Mouse (Mus musculus): ENCODE data around the gene Sat2. TPM values are rescaled to one million over a fixed set of nuclear protein-coding genes. Genes with fewer than 3 reads are reported as not detected.

Gene Sat2
- total and polyA plus RNA-seq, 3 experiments, result not detected

- Histone ChIP-seq H3K79me2 (replicated peaks; ENCODE audit: control insufficient read depth, extremely low read depth, insufficient read depth, poor library complexity, severe bottlenecking) (no peaks in the 10 kb centered on the region), H3K9ac (ENCODE audit: insufficient read depth, low read depth) (no peak overlapping the region), H3K27ac (ENCODE audit: insufficient read depth, low read depth) (no peak overlapping the region), H3K4me1 (ENCODE audit: control insufficient read depth in 1 of 2, insufficient read depth in 2 of 2) (peaks cover 9 to 14% of the 10 kb centered on the region in 2 experiments), H3K4me2 (ENCODE audit: insufficient read depth, low read depth, poor library complexity, severe bottlenecking) (no peak overlapping the region), H3K36me3 (replicated peaks in 1 of 2; ENCODE audit: control insufficient read depth in 1 of 2, insufficient read depth in 1 of 2, low read length in 1 of 2) (no peaks in the 10 kb centered on the region), H3K27me3 (replicated peaks) (peaks cover 74% of the 10 kb centered on the region), H3K4me3 (replicated peaks in 1 of 3; ENCODE audit: low read depth in 2 of 3, low read length in 2 of 3, poor library complexity in 1 of 3) (no peak overlapping the region), H3K9me3 (replicated peaks; ENCODE audit: low read length) (no peaks in the 10 kb centered on the region)
- no peak for TF ChIP-seq JUN (IDR thresholded peaks at IDR 0.05; ENCODE audit: insufficient read depth, low read depth, low read length)
- TF ChIP-seq IRF4 (IDR thresholded peaks at IDR 0.05; ENCODE audit: low read depth, low read length), result no peak
- TF ChIP-seq ZC3H11A (IDR thresholded peaks at IDR 0.05; ENCODE audit: low read depth, low read length), result no peak
- TF ChIP-seq SIN3A (IDR thresholded peaks at IDR 0.05; ENCODE audit: low read length), result no peak
- DNase-seq (ENCODE audit: extremely low read depth), result no peak
- in situ Hi-C loops (cut with MboI; ENCODE audit: low pct_ligation_motif_present, low pct_unique_long_range_greater_than_20kb, low sequenced_read_pairs), result no loop called here
- dilution Hi-C loops (cut with MboI; ENCODE audit: extremely low pct_ligation_motif_present, extremely low pct_unique_long_range_greater_than_20kb, low sequenced_read_pairs), result no loop called here
Observed at GRCm38 (mm10) chr11:69604347-69604746, 17.5 kb upstream of the Sat2 start.

GRCm38 (mm10) chr11:69604795-69605664, 16.8 kb upstream of the Sat2 start:
- Histone ChIP-seq H3K4me2 (ENCODE audit: insufficient read depth, low read depth, poor library complexity, severe bottlenecking) (peak overlapping the region; percentile 93), H3K4me1 (ENCODE audit: control insufficient read depth in 1 of 2, insufficient read depth in 2 of 2) (peaks cover 9 to 14% of the 10 kb centered on the region in 2 experiments), H3K4me3 (replicated peaks in 1 of 3; ENCODE audit: low read depth in 2 of 3, low read length in 2 of 3, poor library complexity in 1 of 3) (peak overlapping the region in 1 of 3 experiments; percentile 51), H3K36me3 (replicated peaks in 1 of 2; ENCODE audit: control insufficient read depth in 1 of 2, insufficient read depth in 1 of 2, low read length in 1 of 2) (no peaks in the 10 kb centered on the region), H3K9ac (ENCODE audit: insufficient read depth, low read depth) (peak overlapping the region; percentile 49; the same call in 1 of the 2 replicates), H3K9me3 (replicated peaks; ENCODE audit: low read length) (no peaks in the 10 kb centered on the region), H3K27ac (ENCODE audit: insufficient read depth, low read depth) (no peak overlapping the region), H3K79me2 (replicated peaks; ENCODE audit: control insufficient read depth, extremely low read depth, insufficient read depth, poor library complexity, severe bottlenecking) (no peaks in the 10 kb centered on the region), H3K27me3 (replicated peaks) (peaks cover 81% of the 10 kb centered on the region)
- DNase-seq (ENCODE audit: extremely low read depth), result no peak
- in situ Hi-C loops (cut with MboI; ENCODE audit: low pct_ligation_motif_present, low pct_unique_long_range_greater_than_20kb, low sequenced_read_pairs) (no loop called here), dilution Hi-C loops (cut with MboI; ENCODE audit: extremely low pct_ligation_motif_present, extremely low pct_unique_long_range_greater_than_20kb, low sequenced_read_pairs) (no loop called here)
- TF ChIP-seq CHD2 (IDR thresholded peaks at IDR 0.05; ENCODE audit: low read length) (no peak), JUN (IDR thresholded peaks at IDR 0.05; ENCODE audit: insufficient read depth, low read depth, low read length) (no peak), IRF4 (IDR thresholded peaks at IDR 0.05; ENCODE audit: low read depth, low read length) (no peak), MAZ (IDR thresholded peaks at IDR 0.05; ENCODE audit: low read depth, low read length) (no peak), NRF1 (IDR thresholded peaks at IDR 0.05; ENCODE audit: low read depth, low read length) (no peak), NELFE (IDR thresholded peaks at IDR 0.05; ENCODE audit: low read depth, low read length) (no peak), TBP (conservative IDR thresholded peaks at IDR 0.05; ENCODE audit: low read depth, low read length) (no peak), MYC (IDR thresholded peaks at IDR 0.05; ENCODE audit: low read depth, low read length) (no peak), MAX (IDR thresholded peaks at IDR 0.05; ENCODE audit: low read length) (no peak), EP300 (IDR thresholded peaks at IDR 0.05; ENCODE audit: low read length) (no peak), JUND (conservative IDR thresholded peaks at IDR 0.05; ENCODE audit: low read depth, low read length) (no peak)

Data from CH12.LX (cell line).